Comparison of ENCODE assay signal across 12 mouse cellular contexts in the genomic region with DNA sequence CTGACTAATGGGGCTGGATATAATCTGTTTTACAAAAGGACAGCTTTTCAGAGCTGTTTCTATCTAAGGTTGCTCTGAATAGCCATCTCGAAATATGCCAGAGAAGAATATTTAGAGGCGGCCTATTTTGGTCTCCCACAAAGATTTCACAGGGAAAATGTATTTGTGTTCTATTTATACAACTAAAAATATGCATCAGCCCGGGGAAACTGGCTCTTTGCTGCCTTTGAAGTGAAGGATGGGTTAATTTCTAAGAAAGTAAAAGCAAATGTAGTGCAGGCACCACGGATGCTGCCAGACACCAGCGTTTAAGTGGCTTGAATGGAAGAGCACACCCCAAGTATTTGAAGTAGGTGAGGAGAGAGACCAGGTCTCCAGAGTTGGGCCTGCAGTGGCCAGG.
"Had no signal": no experiment of that assay in that cellular context is flagged by ENCODE, and none has a peak within 500 bp of the region (broad histone marks: within the 10 kb centered on the region; RNA-seq: fewer than 3 reads in every experiment).

No protein-coding gene starts in this region.

- H3K4me3 ChIP-seq: kidney, embryonic 15.5 days; limb, embryonic 10.5 days; lung, embryonic 15.5 days; megakaryocyte, embryonic 14.5 days; midbrain, embryonic 15.5 days; neural tube, embryonic 12.5 days had no signal

- H3K27ac ChIP-seq: kidney, embryonic 15.5 days; limb, embryonic 10.5 days; lung, embryonic 15.5 days; macrophage; midbrain, embryonic 15.5 days; neural tube, embryonic 12.5 days had no signal

- DNase-seq: kidney, adult 2 months; kidney, postnatal 14 days; liver, postnatal 0 days; lung, postnatal 14 days; thymus, postnatal 4 days had no signal
